In the genomic region with DNA sequence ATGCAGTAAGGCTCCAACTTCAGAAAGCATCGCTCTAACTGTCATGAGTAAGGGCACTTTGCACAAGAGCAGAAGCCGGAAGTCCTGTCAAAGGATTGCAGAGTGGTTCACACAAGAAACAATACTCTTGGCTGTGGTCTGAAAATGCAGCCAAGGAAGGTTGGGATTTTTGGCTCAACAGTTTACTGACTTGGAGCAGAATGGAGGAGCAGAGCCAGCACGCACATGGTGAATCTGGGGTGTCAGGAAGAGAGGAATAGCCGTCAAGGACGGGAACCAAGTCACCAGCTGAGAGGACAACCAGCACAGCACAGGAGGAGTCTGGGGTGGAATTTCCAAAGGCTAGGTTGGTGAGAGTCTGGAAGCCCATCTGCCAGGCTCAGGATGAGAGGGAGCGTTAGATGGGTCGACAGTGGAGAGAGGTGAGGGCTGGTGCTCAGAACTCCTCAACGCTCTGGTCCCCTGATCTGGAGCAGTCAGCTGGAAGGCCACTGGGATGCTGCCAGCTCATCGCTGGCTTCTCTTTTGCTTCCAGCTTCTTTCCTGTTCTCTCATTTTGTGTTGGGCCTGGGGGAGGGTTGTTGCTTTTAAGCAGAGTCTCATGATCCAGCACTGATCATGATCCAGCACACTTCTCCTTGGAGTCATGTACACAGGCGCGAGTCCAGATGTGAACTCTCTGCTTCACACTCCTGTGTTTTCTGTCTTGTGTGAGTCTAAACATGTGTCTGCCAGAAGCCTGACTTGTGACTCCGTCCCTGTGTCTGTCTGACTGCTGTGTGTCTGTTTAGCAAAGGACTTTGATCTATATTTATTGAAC, we compare ENCODE assay signal across 8 mouse cellular contexts. TPM values are rescaled to one million over a fixed set of nuclear protein-coding genes. Genes with fewer than 3 reads are reported as not detected.
DNase-seq lines count a peak whose midpoint lies in the region; ATAC-seq and TF ChIP-seq lines count a peak whose summit lies in the region.

No protein-coding gene starts in this region.

- H3K4me1 ChIP-seq in liver, postnatal 0 days (ENCODE audit: insufficient read depth), result peaks cover 24% of the 10 kb centered on the region
- H3K4me1 ChIP-seq in liver, embryonic 12.5 days, result no peaks in the 10 kb centered on the region

- no peaks in the 10 kb centered on the region for H3K9me3 ChIP-seq in liver, postnatal 0 days (ENCODE audit: low read length)
- H3K9me3 ChIP-seq in liver, embryonic 12.5 days (replicated peaks), result no peaks in the 10 kb centered on the region

- no peak for TF ChIP-seq EP300 in liver, postnatal 0 days (IDR thresholded peaks at IDR 0.05; ENCODE audit: low read depth)

- H3K36me3 ChIP-seq in liver, postnatal 0 days (replicated peaks; ENCODE audit: insufficient read depth, low read length), result peaks cover 11% of the 10 kb centered on the region
- peaks cover 20% of the 10 kb centered on the region for H3K36me3 ChIP-seq in liver, embryonic 12.5 days

- DNase-seq in frontal cortex, postnatal 25 days (ENCODE audit: low spot score in 2 of 2), result no peak
- no peak for DNase-seq in liver, postnatal 0 days
- DNase-seq in cerebellum, postnatal 25 days, result peak; percentile 69 to 79
- peak; percentile 38 to 67 for DNase-seq in lung, postnatal 4 days
- DNase-seq in spleen, adult 18-20 months, result no peak
- DNase-seq in embryo, embryonic 11 days, result no peak

- peak overlapping the region; percentile 53 for H3K27ac ChIP-seq in liver, postnatal 0 days (ENCODE audit: low read depth)
- H3K27ac ChIP-seq in liver, embryonic 12.5 days, result no peak overlapping the region

- H3K4me3 ChIP-seq in liver, postnatal 0 days (ENCODE audit: low read depth, low read length), result no peak overlapping the region
- no peak overlapping the region for H3K4me3 ChIP-seq in liver, embryonic 12.5 days

- 72% methylated on average over 12 of the region's 12 CpGs for WGBS in liver, postnatal 0 days (ENCODE audit: insufficient replicate concordance)
- WGBS in liver, embryonic 12.5 days (ENCODE audit: insufficient replicate concordance), result 73% methylated on average over 12 of the region's 12 CpGs

- no peak overlapping the region for H3K4me2 ChIP-seq in liver, postnatal 0 days (ENCODE audit: low read depth, low read length)
- no peak overlapping the region for H3K4me2 ChIP-seq in liver, embryonic 12.5 days

- ATAC-seq in frontal cortex, adult (ENCODE audit: low TSS enrichment), result peak; percentile 22; the same call in 1 of the 2 replicates
- peak; percentile 75 for ATAC-seq in liver, postnatal 0 days
- ATAC-seq in liver, embryonic 12.5 days, result no peak

- H3K9ac ChIP-seq in liver, postnatal 0 days (replicated peaks), result no peak overlapping the region
- H3K9ac ChIP-seq in liver, embryonic 12.5 days, result no peak overlapping the region

- no peak for TF ChIP-seq CTCF in liver, postnatal 0 days (IDR thresholded peaks at IDR 0.05; ENCODE audit: low read depth)

- no peaks in the 10 kb centered on the region for H3K27me3 ChIP-seq in liver, postnatal 0 days (ENCODE audit: insufficient read depth, low read length)
- no peaks in the 10 kb centered on the region for H3K27me3 ChIP-seq in liver, embryonic 12.5 days (replicated peaks)

RNA-seq across cellular contexts. Expression of a gene that starts 34.7 kb away (rescaled TPM):
- polyA plus RNA-seq in liver, postnatal 0 days (2015; fragmentation: Nextera tagmentation; extraction: Ambion mirVana), result 11.7 and 12.3 TPM in 2 replicates
- 22.6 and 26.3 TPM in 2 replicates for polyA plus RNA-seq in liver, embryonic 12.5 days (2016; fragmentation: Nextera tagmentation; extraction: Ambion mirVana)

Comparison
In these comparisons a context has a peak if more than half of its experiments do, and no peak if none do; other contexts are left out.
1. DNase-seq: peak in cerebellum, postnatal 25 days (2 of 2) and lung, postnatal 4 days (2 of 2); none in frontal cortex, postnatal 25 days (0 of 2), liver, postnatal 0 days (single experiment), spleen, adult 18-20 months (0 of 2) and embryo, embryonic 11 days (single experiment).